Mouse (Mus musculus) thymus, postnatal 10 days (tissue): ENCODE data around the gene Klhl30.

Experiments
- DNase-seq, 2 experiments: peaks; one replicate each; pipeline ENCODE4 v3.0.0; 2021; ENCODE audit warnings: low spot score in 2 of 2

Gene Klhl30

GRCm38 (mm10) chr1:91350841-91351240 lies at the start of gene Klhl30:
Gene Klhl30, plus strand, starts transcription at chr1:91351016.
- no peak for DNase-seq

- no peak for DNase-seq
These were observed 49.5 kb upstream of the Klhl30 start for GRCm38 (mm10) chr1:91301206-91301920.

GRCm38 (mm10) chr1:91302021-91302420 lies 48.8 kb upstream of the Klhl30 start:
- no peak for DNase-seq

- no peak for DNase-seq
These were observed 46.2 kb upstream of the Klhl30 start for GRCm38 (mm10) chr1:91304621-91305020.

- DNase-seq: no peak
These were observed 41.3 kb upstream of the Klhl30 start for GRCm38 (mm10) chr1:91309366-91310085.

GRCm38 (mm10) chr1:91312273-91312672 lies 38.5 kb upstream of the Klhl30 start:
- DNase-seq: no peak

GRCm38 (mm10) chr1:91313251-91313650 lies 37.6 kb upstream of the Klhl30 start:
- DNase-seq: no peak

- no peak for DNase-seq
These were observed 33.2 kb upstream of the Klhl30 start for GRCm38 (mm10) chr1:91317656-91318055.

- no peak for DNase-seq
These were observed 28.9 kb upstream of the Klhl30 start, which contains the start of gene Espnl for GRCm38 (mm10) chr1:91321760-91322438. Gene Espnl, plus strand, starts transcription at chr1:91322075.

- no peak for DNase-seq
These were observed 26.2 kb upstream of the Klhl30 start for GRCm38 (mm10) chr1:91324646-91325045.

- DNase-seq: no peak
These were observed 25.3 kb upstream of the Klhl30 start for GRCm38 (mm10) chr1:91325488-91326042.

GRCm38 (mm10) chr1:91332102-91332501 lies 18.7 kb upstream of the Klhl30 start:
- DNase-seq: peak in 1 of 2 experiments; percentile 20

- no peak for DNase-seq
These were observed 17.2 kb upstream of the Klhl30 start for GRCm38 (mm10) chr1:91333582-91333981.

GRCm38 (mm10) chr1:91337355-91337754 lies 13.5 kb upstream of the Klhl30 start:
- no peak for DNase-seq

- no peak for DNase-seq
These were observed 6.8 kb upstream of the Klhl30 start for GRCm38 (mm10) chr1:91344001-91344400.

GRCm38 (mm10) chr1:91344921-91345685 lies 5.7 kb upstream of the Klhl30 start:
- DNase-seq: no peak

- DNase-seq: peak; percentile 35 to 73
These were observed 3.9 kb upstream of the Klhl30 start for GRCm38 (mm10) chr1:91346892-91347291.

- DNase-seq: no peak
These were observed 433 bp downstream of the Klhl30 start for GRCm38 (mm10) chr1:91351249-91351648.

GRCm38 (mm10) chr1:91352277-91352676 lies 1.5 kb downstream of the Klhl30 start:
- no peak for DNase-seq

GRCm38 (mm10) chr1:91356105-91356504 lies 5.3 kb downstream of the Klhl30 start:
- DNase-seq: no peak

- no peak for DNase-seq
These were observed 11.3 kb downstream of the Klhl30 start for GRCm38 (mm10) chr1:91362113-91362512.
